Mouse (Mus musculus): ENCODE data around the gene Fbxl3. TPM values are rescaled to one million over a fixed set of nuclear protein-coding genes. Genes with fewer than 3 reads are reported as not detected.

Gene Fbxl3
- polyA plus RNA-seq, 1 experiment from 2014 or later: 22.1 TPM

DNA sequence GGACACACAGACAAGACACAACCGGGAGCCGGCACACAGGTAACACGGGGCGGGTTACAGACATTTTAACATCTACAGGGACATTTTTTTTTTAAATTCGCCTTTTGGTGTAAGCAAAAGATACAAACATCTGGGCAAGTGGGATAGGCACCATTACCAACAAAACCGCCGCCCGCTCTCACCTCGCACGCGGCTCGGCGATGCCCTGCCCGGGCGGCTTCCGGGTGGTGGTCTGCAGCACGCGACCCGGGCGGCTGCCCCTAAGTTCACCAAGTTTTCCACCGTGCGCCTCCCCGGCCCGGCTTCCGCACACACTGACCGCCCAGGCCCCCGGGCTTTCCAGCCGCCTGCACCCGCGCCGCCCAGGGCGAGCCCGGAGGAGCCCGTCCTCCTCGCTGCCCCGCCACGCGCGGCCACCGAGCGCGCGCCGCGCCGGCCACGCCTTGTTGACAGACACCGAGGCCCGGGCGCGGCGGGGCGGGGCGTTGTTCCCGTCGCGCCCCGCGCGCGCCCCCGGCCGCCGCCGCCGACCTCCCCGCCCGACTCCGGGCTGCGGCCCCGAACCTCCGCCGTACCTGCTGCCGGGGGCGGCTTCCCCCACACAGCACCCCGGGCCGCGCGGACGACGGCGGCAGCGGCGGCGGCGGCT lies 655 bp downstream of the Fbxl3 start:
- H3K36me3 ChIP-seq: peaks cover 13% of the 10 kb centered on the region
- under 1% methylated on average over 51 of the region's 86 CpGs for WGBS
- ATAC-seq (ENCODE audit: low FRiP score, low read depth): peak; percentile 80

DNA sequence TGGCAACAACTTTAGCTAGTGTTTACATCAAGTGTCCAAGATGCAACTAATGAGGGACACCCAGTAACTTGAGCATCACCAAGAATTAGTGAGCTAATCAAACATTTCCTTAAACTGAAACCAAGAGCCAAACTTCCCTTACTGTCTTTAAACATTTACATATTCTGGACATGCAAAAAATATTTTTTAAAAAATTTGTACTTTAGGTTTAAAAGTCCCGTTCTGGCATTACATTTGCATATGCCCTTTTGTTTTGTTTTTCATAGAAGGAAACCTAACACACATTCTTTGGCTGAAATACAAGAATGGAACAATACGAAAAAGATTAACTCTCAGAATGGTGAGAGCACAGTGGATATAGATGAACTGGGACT lies 1.2 kb downstream of the Fbxl3 start:
- Histone ChIP-seq H3K27ac (no peak overlapping the region; the same call in 1 of the 2 replicates), H3K9me3 (no peaks in the 10 kb centered on the region), H3K9ac (peak overlapping the region; percentile 98), H3K4me3 (peak overlapping the region; percentile 87), H3K4me2 (replicated peaks) (peak overlapping the region; percentile 77), H3K36me3 (peaks cover 17% of the 10 kb centered on the region), H3K27me3 (no peaks in the 10 kb centered on the region), H3K4me1 (peaks cover 20% of the 10 kb centered on the region)
- whole genome bisulfite sequencing: 3% methylated on average over 2 of the region's 2 CpGs
- ATAC-seq (ENCODE audit: low FRiP score, low read depth): no peak

More for the DNA sequence above, 655 bp downstream of the Fbxl3 start:
- H3K9me3 ChIP-seq: no peaks in the 10 kb centered on the region
- H3K4me2 ChIP-seq (replicated peaks): peak overlapping the region; percentile 77
- peak overlapping the region; percentile 99 for H3K27ac ChIP-seq
- H3K9ac ChIP-seq: peak overlapping the region; percentile 98
- no peaks in the 10 kb centered on the region for H3K27me3 ChIP-seq
- H3K4me3 ChIP-seq: peak overlapping the region; percentile 87
- peaks cover 15% of the 10 kb centered on the region for H3K4me1 ChIP-seq

DNA sequence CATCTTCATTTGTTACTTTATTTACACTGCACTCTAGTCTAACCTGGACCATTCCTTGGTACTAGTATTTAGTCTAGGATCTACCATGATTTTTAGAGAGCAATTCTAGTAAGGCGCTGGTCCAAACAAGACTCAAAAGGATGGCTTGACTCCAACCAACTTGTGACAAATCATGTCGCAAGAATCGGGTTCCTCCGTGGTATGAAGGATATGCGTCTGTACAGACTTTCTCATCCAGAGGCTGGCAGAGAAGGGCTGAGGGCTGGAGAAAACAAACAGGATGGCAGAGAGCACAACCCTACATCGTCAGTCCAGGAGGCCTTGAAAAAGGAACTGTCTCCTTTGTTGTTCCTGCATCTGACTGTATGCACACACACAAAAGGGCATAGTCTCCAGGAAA lies 2.7 kb downstream of the Fbxl3 start:
- ATAC-seq (ENCODE audit: low FRiP score, low read depth): no peak
- Histone ChIP-seq H3K9me3 (no peaks in the 10 kb centered on the region), H3K4me2 (replicated peaks) (no peak overlapping the region), H3K4me3 (no peak overlapping the region), H3K27ac (no peak overlapping the region), H3K9ac (no peak overlapping the region), H3K36me3 (peaks cover 23% of the 10 kb centered on the region), H3K27me3 (no peaks in the 10 kb centered on the region), H3K4me1 (peaks cover 20% of the 10 kb centered on the region)
- WGBS: 84% methylated on average over 6 of the region's 6 CpGs

DNA sequence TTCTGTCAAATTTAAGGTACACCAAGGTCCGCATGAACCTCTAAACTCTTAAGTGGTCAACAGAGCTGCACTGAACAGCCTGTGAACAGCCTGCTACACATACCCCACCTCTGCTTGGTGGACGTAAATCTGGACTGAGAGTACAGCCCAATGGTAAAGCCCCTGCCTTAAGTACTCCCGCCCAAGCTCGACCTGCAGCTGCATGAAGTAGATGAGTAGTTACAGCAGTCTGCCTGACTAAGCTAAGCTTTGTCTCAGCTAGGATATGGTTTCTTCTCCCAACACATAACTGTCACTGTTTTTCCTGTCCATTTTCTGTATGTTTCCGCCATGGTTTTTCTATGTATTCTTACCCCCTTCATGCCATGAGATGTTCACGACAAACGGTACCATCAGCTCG lies 3.5 kb downstream of the Fbxl3 start:
- no peak for ATAC-seq (ENCODE audit: low FRiP score, low read depth)
- H3K27me3 ChIP-seq: no peaks in the 10 kb centered on the region
- H3K4me1 ChIP-seq: peaks cover 20% of the 10 kb centered on the region
- H3K9me3 ChIP-seq: no peaks in the 10 kb centered on the region
- no peak overlapping the region for H3K4me2 ChIP-seq (replicated peaks)
- H3K36me3 ChIP-seq: peaks cover 31% of the 10 kb centered on the region
- H3K9ac ChIP-seq: no peak overlapping the region
- H3K4me3 ChIP-seq: no peak overlapping the region
- 93% methylated on average over 8 of the region's 8 CpGs for WGBS
- no peak overlapping the region for H3K27ac ChIP-seq

DNA sequence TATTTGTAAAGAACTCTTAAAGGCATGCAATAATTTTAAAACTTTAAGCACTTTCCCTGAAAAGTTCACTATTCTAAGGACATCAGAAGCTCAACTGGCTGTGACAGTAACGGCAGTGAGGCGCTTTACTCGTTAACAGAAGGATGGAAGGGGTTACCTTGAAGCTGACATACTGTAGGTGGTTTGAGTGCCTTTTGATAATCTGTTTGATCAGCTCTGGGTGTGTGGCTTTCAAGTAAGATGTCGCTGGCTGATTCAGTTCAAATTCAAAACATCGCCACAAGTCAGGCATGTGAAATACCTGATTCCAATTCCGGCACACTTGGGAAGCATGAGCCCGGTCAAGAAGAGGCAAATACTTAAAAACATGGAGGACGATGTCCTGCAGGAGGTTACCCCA lies 4.3 kb downstream of the Fbxl3 start:
- no peak overlapping the region for H3K27ac ChIP-seq
- H3K4me3 ChIP-seq: no peak overlapping the region
- no peaks in the 10 kb centered on the region for H3K9me3 ChIP-seq
- H3K9ac ChIP-seq: no peak overlapping the region
- WGBS: 89% methylated on average over 8 of the region's 8 CpGs
- H3K27me3 ChIP-seq: no peaks in the 10 kb centered on the region
- H3K4me2 ChIP-seq (replicated peaks): no peak overlapping the region
- peaks cover 34% of the 10 kb centered on the region for H3K36me3 ChIP-seq
- peaks cover 20% of the 10 kb centered on the region for H3K4me1 ChIP-seq
- ATAC-seq (ENCODE audit: low FRiP score, low read depth): no peak

DNA sequence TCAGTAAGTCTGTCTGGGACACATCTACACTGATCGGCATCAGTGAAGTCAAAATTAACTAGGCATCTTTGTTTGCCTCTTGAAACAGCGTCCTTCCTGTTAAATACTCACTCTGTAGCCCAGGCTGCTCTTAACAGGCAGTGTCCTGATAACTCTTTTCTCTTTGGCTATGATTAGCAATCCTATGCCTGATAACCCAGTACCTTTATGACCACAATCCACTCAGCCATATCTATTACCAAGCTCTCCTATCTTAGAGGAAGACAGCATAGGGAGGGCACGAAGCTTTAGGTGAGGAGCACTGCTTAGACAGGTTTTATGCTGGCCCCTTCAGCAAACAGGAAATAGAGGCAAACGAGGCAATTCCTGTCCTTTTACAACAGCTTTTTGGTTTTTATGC lies 5.7 kb downstream of the Fbxl3 start:
- H3K9ac ChIP-seq: no peak overlapping the region
- H3K4me3 ChIP-seq: no peak overlapping the region
- no peak overlapping the region for H3K27ac ChIP-seq
- no peaks in the 10 kb centered on the region for H3K27me3 ChIP-seq
- peaks cover 43% of the 10 kb centered on the region for H3K36me3 ChIP-seq
- H3K4me2 ChIP-seq (replicated peaks): no peak overlapping the region
- 64% methylated on average over 4 of the region's 4 CpGs for WGBS
- H3K9me3 ChIP-seq: no peaks in the 10 kb centered on the region
- peaks cover 20% of the 10 kb centered on the region for H3K4me1 ChIP-seq
- no peak for ATAC-seq (ENCODE audit: low FRiP score, low read depth)

DNA sequence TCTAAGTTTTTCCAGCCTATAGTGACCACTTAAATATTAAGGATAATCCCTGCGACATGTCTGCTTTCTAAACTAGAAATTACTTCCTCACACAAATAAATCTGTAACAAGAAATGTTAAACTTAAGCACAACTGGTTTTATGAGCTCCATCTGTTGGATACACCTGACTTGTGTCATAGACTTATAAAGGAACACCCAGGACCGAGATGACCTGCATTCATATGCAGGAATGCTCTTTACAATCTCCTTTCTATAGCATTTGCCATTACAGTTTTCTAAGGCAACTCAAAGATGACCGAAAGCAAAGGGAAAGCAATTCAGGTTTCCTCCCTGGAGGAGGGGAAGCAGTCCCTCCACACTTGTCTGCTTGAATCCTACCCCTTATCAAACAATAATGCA lies 6.1 kb downstream of the Fbxl3 start:
- H3K9ac ChIP-seq: no peak overlapping the region
- 78% methylated on average over 3 of the region's 3 CpGs for WGBS
- no peaks in the 10 kb centered on the region for H3K27me3 ChIP-seq
- no peak overlapping the region for H3K4me2 ChIP-seq (replicated peaks)
- no peaks in the 10 kb centered on the region for H3K9me3 ChIP-seq
- peaks cover 20% of the 10 kb centered on the region for H3K4me1 ChIP-seq
- H3K27ac ChIP-seq: no peak overlapping the region
- ATAC-seq (ENCODE audit: low FRiP score, low read depth): no peak
- peaks cover 47% of the 10 kb centered on the region for H3K36me3 ChIP-seq
- H3K4me3 ChIP-seq: no peak overlapping the region

DNA sequence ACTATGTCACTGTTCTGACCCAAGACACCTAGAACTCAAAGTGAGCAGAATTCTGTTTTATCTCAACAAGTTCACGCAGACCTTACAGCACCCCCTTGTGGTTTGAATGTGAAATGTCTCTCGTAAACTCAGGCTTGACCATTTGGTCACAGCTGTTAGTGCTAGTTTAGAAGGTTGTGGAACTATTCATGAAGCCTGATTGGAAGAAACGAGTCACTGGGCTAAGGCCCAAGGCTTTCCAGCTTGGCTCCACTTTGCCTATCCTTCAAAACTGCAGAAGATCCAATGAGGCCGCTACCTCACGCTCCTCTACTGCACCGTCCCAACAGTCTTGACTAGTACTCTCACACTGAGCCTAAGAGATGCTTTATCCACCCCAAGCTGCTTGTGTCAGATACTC lies 10.7 kb downstream of the Fbxl3 start:
- no peaks in the 10 kb centered on the region for H3K27me3 ChIP-seq
- H3K36me3 ChIP-seq: peaks cover 71% of the 10 kb centered on the region
- H3K4me1 ChIP-seq: 0 out of 2 replicates have a peak, but pooled peaks cover 3% of the 10 kb centered on the region
- H3K9ac ChIP-seq: no peak overlapping the region
- no peak overlapping the region for H3K4me3 ChIP-seq
- no peak for ATAC-seq (ENCODE audit: low FRiP score, low read depth)
- WGBS: 78% methylated on average over 6 of the region's 6 CpGs
- H3K27ac ChIP-seq: no peak overlapping the region
- H3K9me3 ChIP-seq: no peaks in the 10 kb centered on the region
- no peak overlapping the region for H3K4me2 ChIP-seq (replicated peaks)

DNA sequence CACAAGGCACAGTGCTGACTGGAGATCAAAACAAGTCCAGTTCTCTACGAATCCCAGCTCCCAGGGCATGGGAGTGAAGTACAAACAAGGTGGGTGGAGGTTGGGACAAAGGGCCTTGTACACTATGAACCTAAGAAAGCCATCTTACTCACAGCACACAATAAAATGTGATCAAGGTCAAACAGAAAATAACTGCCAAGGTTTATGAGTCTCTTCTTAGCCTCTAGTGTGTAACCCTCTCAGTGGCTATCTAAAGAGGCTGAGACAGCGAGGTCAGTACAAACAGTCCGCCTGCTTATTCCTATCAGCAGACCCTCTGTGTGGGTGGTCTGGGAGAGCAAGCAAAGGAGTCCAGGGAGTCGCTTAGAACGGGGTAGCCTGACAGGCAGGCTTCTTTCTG lies 11.5 kb downstream of the Fbxl3 start:
- H3K9me3 ChIP-seq: no peaks in the 10 kb centered on the region
- H3K4me2 ChIP-seq (replicated peaks): no peak overlapping the region
- H3K4me3 ChIP-seq: no peak overlapping the region
- no peak for ATAC-seq (ENCODE audit: low FRiP score, low read depth)
- peaks cover 72% of the 10 kb centered on the region for H3K36me3 ChIP-seq
- WGBS: 88% methylated on average over 5 of the region's 5 CpGs
- H3K27ac ChIP-seq: no peak overlapping the region
- H3K27me3 ChIP-seq: no peaks in the 10 kb centered on the region
- no peaks in the 10 kb centered on the region for H3K4me1 ChIP-seq
- H3K9ac ChIP-seq: no peak overlapping the region

DNA sequence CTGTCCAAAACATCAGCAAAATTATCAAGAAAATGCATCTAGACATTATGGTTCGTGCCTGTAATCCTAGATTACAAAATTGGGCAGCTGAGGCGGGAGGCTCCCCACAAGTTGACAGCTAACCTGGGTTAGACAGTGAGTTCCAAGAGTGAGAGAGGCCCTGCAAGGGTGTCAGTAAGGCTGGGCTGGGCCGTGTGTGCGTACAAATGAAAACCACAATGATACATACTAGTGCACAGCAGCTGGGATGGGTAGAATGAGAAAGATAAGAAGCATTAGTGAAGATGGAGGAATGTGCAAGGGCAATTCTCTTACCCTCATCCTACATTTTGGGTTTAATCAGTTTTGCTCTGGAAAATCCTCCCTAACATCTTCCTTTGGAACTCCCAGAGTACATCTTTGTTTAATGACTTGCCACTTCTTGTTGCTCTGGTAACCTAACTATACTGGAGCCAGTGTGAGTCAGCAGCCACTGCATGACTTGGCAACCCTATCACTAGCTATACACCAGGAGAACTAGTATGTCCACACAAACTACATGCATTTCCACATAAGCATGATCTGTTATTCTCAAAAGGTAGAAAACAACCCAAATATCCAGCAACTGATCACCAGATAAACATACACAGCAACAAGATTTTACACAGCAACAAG lies 12.6 kb downstream of the Fbxl3 start:
- Histone ChIP-seq H3K4me1 (no peaks in the 10 kb centered on the region), H3K9ac (no peak overlapping the region), H3K27me3 (no peaks in the 10 kb centered on the region), H3K27ac (no peak overlapping the region), H3K4me3 (no peak overlapping the region), H3K9me3 (no peaks in the 10 kb centered on the region), H3K4me2 (replicated peaks) (no peak overlapping the region), H3K36me3 (peaks cover 71% of the 10 kb centered on the region)
- ATAC-seq (ENCODE audit: low FRiP score, low read depth): no peak
- WGBS: 90% methylated on average over 4 of the region's 4 CpGs

DNA sequence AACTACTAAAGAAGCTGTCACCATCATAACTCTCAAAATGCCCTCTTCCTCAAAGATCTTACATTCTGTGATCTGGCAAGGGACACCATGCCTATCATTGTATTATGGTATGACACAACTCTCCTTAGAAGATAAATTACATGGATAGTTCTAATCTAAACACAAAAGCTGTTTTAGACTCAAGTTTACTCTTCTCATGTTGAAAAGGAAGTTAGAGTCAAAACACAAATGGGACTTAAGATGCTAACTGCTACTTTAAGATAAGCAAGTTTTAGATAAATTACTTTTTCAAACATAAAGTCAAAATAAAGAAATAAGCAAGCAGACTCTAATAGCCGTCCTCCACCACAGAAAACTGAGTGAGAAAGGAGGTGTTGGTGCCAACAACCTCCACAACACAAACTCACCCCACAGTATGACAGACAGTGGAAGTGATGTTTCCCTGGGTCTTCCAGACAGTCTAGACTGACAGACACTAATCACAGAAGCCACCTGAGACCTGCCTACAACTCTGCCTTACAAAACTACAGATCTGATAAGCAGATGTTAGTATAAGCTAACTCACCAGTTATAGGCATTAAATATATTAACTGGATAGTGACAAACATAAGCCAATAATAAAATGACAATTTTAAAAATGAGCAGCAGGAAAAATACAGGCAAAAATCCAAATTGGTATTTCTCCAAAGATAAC lies 13.4 kb downstream of the Fbxl3 start:
- no peak overlapping the region for H3K4me2 ChIP-seq (replicated peaks)
- H3K36me3 ChIP-seq: peaks cover 67% of the 10 kb centered on the region
- H3K4me3 ChIP-seq: no peak overlapping the region
- H3K9ac ChIP-seq: no peak overlapping the region
- no peak overlapping the region for H3K27ac ChIP-seq
- H3K27me3 ChIP-seq: no peaks in the 10 kb centered on the region
- 97% methylated on average over 1 of the region's 1 CpGs for WGBS
- no peak for ATAC-seq (ENCODE audit: low FRiP score, low read depth)
- no peaks in the 10 kb centered on the region for H3K4me1 ChIP-seq
- H3K9me3 ChIP-seq: no peaks in the 10 kb centered on the region

DNA sequence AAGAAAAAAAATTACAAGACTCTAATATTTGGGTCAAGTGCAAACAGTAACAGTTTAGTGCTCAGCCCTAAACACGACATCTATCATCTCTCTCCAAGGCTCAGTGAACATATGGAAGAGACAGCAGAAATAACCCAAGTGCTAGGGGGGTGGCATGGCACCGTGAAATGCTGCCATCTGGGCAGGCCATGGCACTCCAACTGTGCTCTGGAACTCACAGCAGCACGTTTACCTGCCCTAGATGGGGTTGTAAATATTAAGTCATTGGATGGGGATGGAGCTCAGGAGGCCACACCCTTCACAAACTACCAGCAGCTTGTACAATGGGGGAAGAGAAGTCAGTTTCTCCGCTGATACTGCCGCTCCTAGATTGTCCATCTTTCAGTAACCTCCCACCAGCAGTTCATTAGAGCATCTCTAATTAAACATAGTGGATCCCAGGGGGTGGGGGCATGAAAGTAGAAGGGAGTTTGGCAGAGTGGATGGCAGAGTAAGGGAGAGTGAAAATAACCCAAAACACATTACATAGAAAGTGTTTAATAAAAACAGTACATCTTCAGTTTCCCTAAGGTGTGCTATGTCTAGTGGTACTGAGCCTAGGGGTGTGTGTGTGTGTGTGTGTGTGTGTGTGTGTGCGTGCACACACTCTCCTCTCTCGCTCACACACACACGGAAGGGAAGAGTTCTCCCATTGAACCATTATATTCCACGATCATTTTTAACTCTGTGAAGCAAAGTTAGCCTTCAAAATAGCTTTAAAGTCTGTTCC lies 20.0 kb downstream of the Fbxl3 start:
- Histone ChIP-seq H3K36me3 (peaks cover 62% of the 10 kb centered on the region), H3K27me3 (no peaks in the 10 kb centered on the region), H3K27ac (no peak overlapping the region), H3K4me1 (no peaks in the 10 kb centered on the region), H3K9me3 (no peaks in the 10 kb centered on the region), H3K4me2 (replicated peaks) (no peak overlapping the region), H3K4me3 (no peak overlapping the region), H3K9ac (no peak overlapping the region)
- WGBS: 89% methylated on average over 9 of the region's 9 CpGs
- no peak for ATAC-seq (ENCODE audit: low FRiP score, low read depth)

All from limb, embryonic 13.5 days (tissue).